Comparison of ENCODE assay signal across 9 mouse cellular contexts in genomic region chr19:3724779-3725178, GRCm38 (mm10). TPM values are rescaled to one million over a fixed set of nuclear protein-coding genes. Genes with fewer than 3 reads are reported as not detected.
DNase-seq lines count a peak whose midpoint lies in the region; ATAC-seq and TF ChIP-seq lines count a peak whose summit lies in the region.
"Had no signal": no experiment of that assay in that cellular context is flagged by ENCODE, and none has a peak within 500 bp of the region (broad histone marks: within the 10 kb centered on the region; RNA-seq: fewer than 3 reads in every experiment).

No protein-coding gene starts in this region.

- no peak for ATAC-seq in kidney, embryonic 16.5 days (ENCODE audit: low FRiP score, low TSS enrichment)
- no peak for ATAC-seq in midbrain, postnatal 0 days (ENCODE audit: low FRiP score)

- no peaks in the 10 kb centered on the region for H3K4me1 ChIP-seq in kidney, adult 2 months (ENCODE audit: control insufficient read depth, insufficient read depth, low read length)
- H3K4me1 ChIP-seq in kidney, embryonic 16.5 days (ENCODE audit: insufficient read depth, low read length): no peaks in the 10 kb centered on the region
- H3K4me1 ChIP-seq in embryonic fibroblast, embryonic 13.5 days (ENCODE audit: control insufficient read depth, insufficient read depth, low read length): no peaks in the 10 kb centered on the region
- H3K4me1 ChIP-seq in midbrain, postnatal 0 days (ENCODE audit: insufficient read depth, low read length): no peaks in the 10 kb centered on the region

- H3K4me2 ChIP-seq in kidney, embryonic 16.5 days (replicated peaks; ENCODE audit: low read depth, low read length): no peak overlapping the region
- no peak overlapping the region for H3K4me2 ChIP-seq in midbrain, postnatal 0 days (ENCODE audit: low read depth, low read length, poor library complexity, severe bottlenecking)

- H3K9ac ChIP-seq in kidney, embryonic 16.5 days (replicated peaks; ENCODE audit: low read length): no peak overlapping the region
- no peak overlapping the region for H3K9ac ChIP-seq in midbrain, postnatal 0 days (replicated peaks; ENCODE audit: low read length, poor library complexity, severe bottlenecking)

- 17% methylated on average over 1 of the region's 1 CpGs for WGBS in kidney, adult 2 months
- 23% methylated on average over 1 of the region's 1 CpGs for WGBS in kidney, embryonic 16.5 days
- 35% methylated on average over 1 of the region's 1 CpGs for WGBS in midbrain, postnatal 0 days

- H3K27ac ChIP-seq in kidney, adult 2 months (ENCODE audit: insufficient read depth, low read depth, low read length): no peak overlapping the region
- no peak overlapping the region for H3K27ac ChIP-seq in kidney, embryonic 16.5 days (ENCODE audit: low read length)
- no peak overlapping the region for H3K27ac ChIP-seq in embryonic fibroblast, embryonic 13.5 days (ENCODE audit: insufficient read depth, low read length)
- H3K27ac ChIP-seq in midbrain, postnatal 0 days (ENCODE audit: low read depth, low read length): no peak overlapping the region

- peak; percentile 65 for TF ChIP-seq CTCF in kidney, adult 2 months (conservative IDR thresholded peaks at IDR 0.05; ENCODE audit: insufficient read depth, insufficient read length, low read depth, low read length)
- TF ChIP-seq CTCF in embryonic fibroblast, embryonic 13.5 days (IDR thresholded peaks at IDR 0.05; ENCODE audit: borderline replicate concordance, insufficient read depth, low read length): peak; percentile 11; the same call in 1 of the 2 replicates
- TF ChIP-seq CTCF in midbrain, postnatal 0 days (IDR thresholded peaks at IDR 0.05): peak; percentile 80

- peaks cover 2% of the 10 kb centered on the region; the same call in 1 of the 2 replicates for H3K27me3 ChIP-seq in kidney, adult 2 months (replicated peaks; ENCODE audit: control insufficient read depth, insufficient read depth, low read length)
- H3K27me3 ChIP-seq in kidney, embryonic 16.5 days (ENCODE audit: insufficient read depth, low read length): no peaks in the 10 kb centered on the region
- no peaks in the 10 kb centered on the region for H3K27me3 ChIP-seq in midbrain, postnatal 0 days (ENCODE audit: insufficient read depth, low read length)

- no peak overlapping the region for H3K4me3 ChIP-seq in kidney, adult 2 months (ENCODE audit: insufficient read depth, low read depth, low read length)
- no peak overlapping the region for H3K4me3 ChIP-seq in kidney, embryonic 16.5 days (ENCODE audit: low read length)
- no peak overlapping the region for H3K4me3 ChIP-seq in embryonic fibroblast, embryonic 13.5 days (ENCODE audit: insufficient read depth, low read length)
- no peak overlapping the region for H3K4me3 ChIP-seq in midbrain, postnatal 0 days (ENCODE audit: low read depth, low read length)
- H3K4me3 ChIP-seq: myocyte had no signal

- H3K36me3 ChIP-seq in kidney, adult 2 months (ENCODE audit: control insufficient read depth, insufficient read depth, low read length): no peaks in the 10 kb centered on the region
- no peaks in the 10 kb centered on the region for H3K36me3 ChIP-seq in kidney, embryonic 16.5 days (ENCODE audit: insufficient read depth, low read length)
- H3K36me3 ChIP-seq in midbrain, postnatal 0 days (ENCODE audit: insufficient read depth, low read length): no peaks in the 10 kb centered on the region

- no peak for TF ChIP-seq POLR2A in kidney, adult 2 months (IDR thresholded peaks at IDR 0.05; ENCODE audit: low read depth, low read length)
- TF ChIP-seq POLR2A in embryonic fibroblast, embryonic 13.5 days (IDR thresholded peaks at IDR 0.05; ENCODE audit: low read depth, low read length): no peak

- H3K9me3 ChIP-seq in kidney, embryonic 16.5 days (ENCODE audit: low read length): no peaks in the 10 kb centered on the region
- H3K9me3 ChIP-seq in midbrain, postnatal 0 days (ENCODE audit: low read length): no peaks in the 10 kb centered on the region

- peak; percentile 82 for DNase-seq in kidney, adult 2 months
- peak; percentile 87 for DNase-seq in ES-CJ7 (ENCODE audit: low read depth, low spot score)
- DNase-seq in adrenal gland, postnatal 4 days (ENCODE audit: low spot score in 2 of 2): peak; percentile 24 to 36
- DNase-seq in kidney, postnatal 36 days: peak; percentile 85 to 89
- peak; percentile 70 for DNase-seq in midbrain, postnatal 0 days (ENCODE audit: low spot score)
- DNase-seq in thymus, postnatal 25 days: peak; percentile 73

RNA-seq across cellular contexts. Expression of gene 1810055G02Rik, which starts 16.7 kb away (rescaled TPM):
- polyA plus RNA-seq in kidney, adult 2 months (2012; rRNA removed): 18.8 and 23.3 TPM in 2 replicates
- polyA plus RNA-seq in kidney, embryonic 16.5 days (2015; fragmentation: Nextera tagmentation; extraction: Ambion mirVana): 46.1 and 46.4 TPM in 2 replicates
- 10 to 100 TPM; 23.7 to 23.9 TPM for total RNA-seq in adrenal gland, postnatal 4 days (2021)
- polyA plus RNA-seq in embryonic fibroblast, embryonic 13.5 days (2011; ENCODE audit: insufficient read length, low read depth, missing spikeins): 53.5 and 57.9 TPM in 2 replicates
- 31.8 and 33.3 TPM in 2 replicates for total RNA-seq in midbrain, postnatal 0 days (2014; rRNA removed)
- polyA plus RNA-seq in midbrain, postnatal 0 days (2015; fragmentation: Nextera tagmentation; extraction: Ambion mirVana): 29.4 and 36.1 TPM in 2 replicates

RNA-seq across cellular contexts. Expression of gene Lrp5, which starts 38.4 kb away (rescaled TPM):
- 33.9 and 34.2 TPM in 2 replicates for polyA plus RNA-seq in kidney, adult 2 months (2012; rRNA removed)
- 7.0 TPM in 2 replicates for polyA plus RNA-seq in kidney, embryonic 16.5 days (2015; fragmentation: Nextera tagmentation; extraction: Ambion mirVana)
- total RNA-seq in adrenal gland, postnatal 4 days (2021): 100 to 1,000 TPM; 109 to 117 TPM
- polyA plus RNA-seq in embryonic fibroblast, embryonic 13.5 days (2011; ENCODE audit: insufficient read length, low read depth, missing spikeins): 32.0 and 32.7 TPM in 2 replicates
- total RNA-seq in midbrain, postnatal 0 days (2014; rRNA removed): 9.9 and 15.0 TPM in 2 replicates
- polyA plus RNA-seq in midbrain, postnatal 0 days (2015; fragmentation: Nextera tagmentation; extraction: Ambion mirVana): 0.58 and 0.74 TPM in 2 replicates

RNA-seq across cellular contexts. Expression of gene Kmt5b, which starts 42.4 kb away (rescaled TPM):
- polyA plus RNA-seq in kidney, adult 2 months (2012; rRNA removed): 12.6 and 12.9 TPM in 2 replicates
- polyA plus RNA-seq in kidney, embryonic 16.5 days (2015; fragmentation: Nextera tagmentation; extraction: Ambion mirVana): 28.1 and 30.6 TPM in 2 replicates
- total RNA-seq in adrenal gland, postnatal 4 days (2021): 10 to 100 TPM; 69.7 to 70.8 TPM
- polyA plus RNA-seq in embryonic fibroblast, embryonic 13.5 days (2011; ENCODE audit: insufficient read length, low read depth, missing spikeins): 36.9 and 47.1 TPM in 2 replicates
- total RNA-seq in midbrain, postnatal 0 days (2014; rRNA removed): 64.0 and 98.6 TPM in 2 replicates
- 35.6 and 41.4 TPM in 2 replicates for polyA plus RNA-seq in midbrain, postnatal 0 days (2015; fragmentation: Nextera tagmentation; extraction: Ambion mirVana)

Comparison
In these comparisons a context has a peak if more than half of its experiments do, and no peak if none do; other contexts are left out.
1. DNase-seq: peak in every context shown above with its lines; median percentile 87 in ES-CJ7; 87 in kidney, postnatal 36 days; 82 in kidney, adult 2 months; 73 in thymus, postnatal 25 days; 70 in midbrain, postnatal 0 days; 30 in adrenal gland, postnatal 4 days.
2. CTCF ChIP-seq: peak in every context shown above with its lines; median percentile 80 in midbrain, postnatal 0 days; 65 in kidney, adult 2 months; 11 in embryonic fibroblast, embryonic 13.5 days.